Mouse (Mus musculus) thymus, postnatal 4 days (tissue): ENCODE data around the gene Flrt2.

ENCODE experiments used
- DNase-seq: peaks from one replicate; pipeline ENCODE4 v3.0.0; 2021

Flrt2 gene

DNA sequence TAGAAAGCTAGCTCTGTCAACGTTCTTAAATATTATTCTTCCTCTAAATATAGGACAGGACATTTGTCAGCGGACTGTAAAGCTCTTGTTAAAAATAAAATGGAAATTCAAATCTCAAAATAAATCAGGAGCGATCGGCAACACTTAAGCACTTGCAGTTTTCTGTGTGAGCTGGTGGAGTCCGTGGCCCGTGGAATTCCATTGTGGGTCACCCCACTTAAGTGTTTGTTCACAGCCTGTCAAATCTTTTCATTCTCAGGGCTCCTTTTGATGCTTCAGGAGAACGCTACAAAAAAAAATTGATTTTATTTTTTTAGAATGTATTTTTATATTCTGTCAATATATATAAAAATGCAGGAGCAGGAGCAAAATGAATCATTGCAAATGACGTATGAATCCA, 45.5 kb downstream of the Flrt2 start:
- DNase-seq: no peak

DNA sequence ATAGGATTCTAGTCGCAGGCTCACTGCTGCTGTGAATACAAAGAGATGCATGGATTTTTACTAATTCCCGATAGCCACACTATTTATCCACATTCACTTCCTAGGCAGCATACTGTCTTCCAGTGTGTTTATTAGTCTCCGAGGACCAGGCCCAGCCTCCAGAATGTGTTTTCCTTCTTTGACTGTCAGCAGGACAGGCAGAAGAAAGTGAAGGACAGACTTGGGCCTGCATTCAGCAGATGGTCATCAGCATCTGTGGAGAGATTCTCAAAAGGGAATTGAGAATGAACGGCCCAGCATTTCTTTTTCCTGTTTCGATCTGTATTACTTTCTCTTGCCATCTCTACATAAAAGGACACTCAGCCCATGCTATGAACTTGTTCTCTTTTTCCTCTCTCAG, 46.0 kb downstream of the Flrt2 start:
- no peak for DNase-seq

DNA sequence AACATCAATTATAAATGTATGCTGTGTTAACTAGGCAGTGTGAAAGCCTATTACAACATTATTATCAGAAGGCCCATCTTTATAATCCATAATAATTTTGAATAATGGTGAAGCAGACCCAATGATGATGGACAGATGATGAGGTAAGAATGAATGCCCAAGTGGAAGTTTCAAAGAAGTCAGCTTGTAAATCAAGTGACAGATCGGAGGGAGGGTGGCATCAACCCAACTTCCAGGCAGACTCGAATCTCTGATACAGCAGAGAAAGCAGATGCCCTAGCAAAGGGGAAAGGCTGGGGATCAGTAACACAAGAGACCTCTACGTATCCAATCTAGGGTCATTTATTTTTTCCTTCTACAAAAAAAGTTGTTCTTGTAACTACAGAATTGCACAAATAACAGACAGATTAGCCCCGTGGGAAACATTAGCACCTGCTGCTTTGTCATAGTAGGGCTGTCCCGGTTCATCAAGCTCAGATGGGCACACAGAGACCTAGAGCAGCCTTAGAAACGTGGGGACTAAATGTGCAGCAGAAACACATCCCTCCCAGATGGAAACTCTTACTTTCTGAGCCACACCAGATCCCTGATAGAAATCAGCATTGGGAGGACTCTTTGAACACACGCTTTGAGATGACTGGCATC, 46.6 kb downstream of the Flrt2 start:
- no peak for DNase-seq

DNA sequence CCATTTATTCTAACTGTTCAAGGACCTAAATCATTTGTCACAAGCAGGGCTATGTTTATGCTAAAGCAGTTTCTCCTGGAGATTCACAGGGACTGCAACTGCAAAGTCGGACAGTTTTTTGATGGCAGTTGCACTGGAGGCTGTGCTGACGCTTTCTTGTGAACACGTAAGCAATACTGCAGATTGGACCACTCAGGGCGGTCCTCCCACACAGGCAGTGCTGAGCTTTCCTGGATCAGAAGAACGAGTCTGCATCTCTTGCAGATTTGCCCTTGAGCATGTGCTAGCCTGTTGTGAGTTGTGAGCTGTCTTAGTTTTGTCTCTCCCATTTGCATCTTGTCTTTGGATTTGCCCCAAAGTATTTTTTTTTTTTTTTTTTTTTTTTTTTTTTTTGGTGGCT, 47.7 kb downstream of the Flrt2 start:
- no peak for DNase-seq

DNA sequence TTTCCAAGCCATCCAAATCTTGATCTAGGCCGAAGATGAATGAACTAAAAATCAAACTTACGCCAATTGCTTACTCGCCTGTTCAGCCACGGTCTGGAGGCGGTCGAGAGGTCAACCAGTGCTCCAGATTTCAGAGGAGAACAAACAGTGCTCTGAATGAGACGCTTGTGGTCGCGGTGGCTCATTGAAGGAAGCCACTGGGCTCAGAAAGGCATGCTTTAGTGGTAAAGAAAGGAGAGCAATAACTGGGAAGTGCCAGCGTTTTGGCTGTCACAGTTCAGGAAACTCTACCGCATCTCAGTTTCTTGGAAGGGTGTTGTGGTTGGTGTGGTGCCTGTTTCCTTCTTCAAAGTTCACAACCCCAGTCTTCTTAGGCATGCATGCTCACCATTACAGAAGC, 49.3 kb downstream of the Flrt2 start:
- DNase-seq: no peak

DNA sequence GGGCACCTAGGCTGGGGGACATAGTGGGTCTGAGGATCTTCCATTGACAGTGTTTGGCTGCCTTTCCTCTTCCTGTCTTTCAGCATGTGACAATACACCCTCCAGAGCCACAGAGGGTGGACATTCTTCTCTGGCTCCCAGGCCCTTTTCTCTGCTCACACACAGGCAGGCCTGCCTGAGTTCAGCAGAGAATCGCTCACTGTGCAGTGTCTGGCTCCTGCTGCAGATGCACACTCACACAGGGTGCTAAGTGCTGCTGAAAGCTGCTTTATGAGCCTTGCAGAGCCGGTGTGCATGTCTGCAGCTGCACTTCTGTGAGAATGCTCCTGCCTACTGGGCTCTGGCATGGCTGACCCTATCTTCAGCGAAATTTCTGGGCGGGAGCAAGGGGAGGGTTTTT, 52.3 kb downstream of the Flrt2 start:
- DNase-seq: no peak

DNA sequence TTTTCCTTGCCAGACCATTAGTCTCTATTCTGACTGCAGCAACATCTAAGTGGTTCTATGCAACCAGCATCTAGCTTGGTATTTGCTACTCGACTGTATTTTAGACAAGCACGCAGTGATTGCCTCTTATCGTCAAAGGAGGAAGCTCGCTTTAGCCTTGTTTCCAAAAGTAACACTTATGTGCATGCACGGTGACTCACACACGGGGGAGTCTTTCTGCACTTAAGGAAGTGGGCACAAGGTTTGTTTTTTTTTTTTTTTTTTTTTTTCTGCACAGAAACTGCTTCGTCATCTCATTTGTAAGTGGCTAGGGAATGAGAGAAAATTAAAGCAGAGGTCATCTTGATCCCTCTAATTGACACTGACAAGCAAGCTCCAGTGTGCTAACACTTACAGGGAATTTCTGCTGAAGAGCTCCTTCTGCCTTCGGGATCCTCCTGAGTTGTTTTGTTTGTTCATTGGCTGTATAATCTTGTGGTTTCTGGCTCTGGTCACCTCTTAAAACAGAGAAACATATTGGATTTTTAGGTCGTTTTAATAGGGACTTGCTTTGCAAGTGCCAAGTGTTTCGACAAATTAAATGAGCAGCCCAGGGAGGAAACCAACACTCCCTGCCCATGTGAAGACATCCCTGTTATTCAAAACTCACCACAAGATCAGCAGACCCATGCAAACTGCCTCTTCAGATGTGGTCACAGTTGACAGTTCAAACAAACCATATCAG, 55.0 kb downstream of the Flrt2 start:
- no peak for DNase-seq

DNA sequence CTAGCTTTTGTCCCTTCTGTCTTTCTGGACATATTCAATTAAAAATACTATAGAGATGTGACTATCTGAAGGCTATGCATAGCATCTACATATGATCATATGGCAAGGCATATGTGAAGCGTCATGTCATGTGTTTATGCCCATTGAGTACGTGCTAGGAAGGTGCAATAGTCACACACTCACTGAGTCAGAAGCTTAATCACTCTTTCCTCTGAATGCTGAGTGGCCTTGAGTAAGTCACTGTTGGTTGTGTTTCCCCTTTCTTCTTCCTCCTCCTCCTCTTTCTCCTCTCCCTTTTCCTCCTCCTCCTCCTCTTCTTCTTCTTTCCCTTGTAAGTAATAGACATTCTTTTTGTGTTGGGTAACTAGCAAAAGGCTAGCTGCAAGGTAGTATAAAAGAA, 56.7 kb downstream of the Flrt2 start:
- DNase-seq: no peak

DNA sequence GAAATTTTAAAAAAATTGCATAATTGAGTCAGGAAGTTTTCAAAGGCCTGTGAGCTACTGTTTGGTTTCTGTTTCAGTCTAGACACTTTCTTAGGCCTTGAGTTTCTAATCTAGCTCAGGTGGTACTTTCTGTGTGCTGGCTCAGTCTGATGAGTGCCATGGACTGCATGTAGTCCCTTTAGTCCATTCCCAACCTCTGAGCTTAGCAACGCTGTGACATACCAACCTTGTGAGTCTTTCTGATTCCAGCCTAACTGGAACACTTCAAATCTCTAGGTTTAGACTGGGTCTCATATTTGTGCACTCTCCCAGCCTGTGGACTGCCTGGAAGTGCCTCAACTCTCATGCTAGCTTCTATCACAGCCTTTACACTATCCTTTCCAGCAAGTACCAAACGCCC, 57.2 kb downstream of the Flrt2 start:
- DNase-seq: no peak

DNA sequence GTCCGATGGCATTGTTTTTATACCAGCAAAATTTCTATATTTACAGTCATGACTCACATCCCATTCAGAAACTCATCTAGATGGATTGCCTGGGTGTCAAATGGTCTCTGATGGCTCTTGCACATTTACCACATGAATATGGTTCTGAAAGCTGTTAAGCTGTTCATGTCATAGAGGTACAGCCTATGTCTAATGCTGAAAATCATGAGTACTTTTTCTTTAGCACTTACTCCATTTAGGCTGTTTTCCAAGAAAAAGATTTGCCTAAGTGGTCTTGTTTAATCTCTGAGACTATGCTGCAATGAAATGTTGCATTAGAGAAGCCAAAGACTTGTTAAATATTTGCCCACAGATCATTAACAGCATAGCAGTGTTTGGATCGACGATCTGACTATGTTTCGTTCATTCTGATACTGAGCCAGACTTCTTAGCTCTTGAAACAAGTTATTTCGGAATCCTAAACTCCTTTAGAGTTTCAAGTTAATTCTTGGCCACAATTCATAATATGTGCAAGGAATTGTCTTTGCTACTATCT, 67.3 kb downstream of the Flrt2 start:
- DNase-seq: no peak

DNA sequence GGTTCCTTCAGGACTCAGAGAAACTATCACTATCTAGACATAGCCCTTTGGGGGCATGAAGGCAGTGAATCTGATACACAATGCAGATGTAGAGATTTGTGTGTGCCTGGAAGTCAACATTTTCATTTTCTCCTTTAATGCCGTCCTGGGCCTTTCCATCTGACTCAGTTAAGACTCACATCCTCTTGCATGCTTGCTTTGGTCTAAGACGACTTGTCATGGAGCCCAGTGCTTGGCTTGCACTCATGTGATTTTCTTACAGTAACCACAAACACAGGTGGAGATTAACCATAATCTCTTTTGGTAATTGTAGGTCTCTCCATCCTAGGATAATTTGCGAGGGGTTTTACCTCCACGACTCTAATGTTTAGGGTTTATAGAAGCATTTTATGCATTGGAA, 73.2 kb downstream of the Flrt2 start:
- DNase-seq: no peak

DNA sequence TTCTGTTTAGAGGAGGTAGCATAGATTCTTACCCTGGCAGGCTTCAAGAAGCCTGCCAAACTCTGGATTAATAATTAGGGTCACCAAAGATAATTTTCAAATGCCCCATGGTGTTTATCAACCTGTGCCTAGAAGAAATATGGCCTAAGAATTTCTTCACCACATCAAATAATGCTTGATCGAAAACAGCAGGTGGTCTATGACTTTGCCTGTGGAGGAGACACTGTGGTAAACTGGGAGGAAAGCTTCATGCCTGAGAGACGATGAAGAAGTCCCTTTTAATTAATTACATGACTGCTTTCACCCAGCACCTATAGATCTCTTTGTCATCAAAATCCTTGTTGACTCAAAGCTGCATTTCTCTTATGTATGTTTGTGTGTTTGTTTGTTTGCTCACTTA, 77.0 kb downstream of the Flrt2 start:
- no peak for DNase-seq

DNA sequence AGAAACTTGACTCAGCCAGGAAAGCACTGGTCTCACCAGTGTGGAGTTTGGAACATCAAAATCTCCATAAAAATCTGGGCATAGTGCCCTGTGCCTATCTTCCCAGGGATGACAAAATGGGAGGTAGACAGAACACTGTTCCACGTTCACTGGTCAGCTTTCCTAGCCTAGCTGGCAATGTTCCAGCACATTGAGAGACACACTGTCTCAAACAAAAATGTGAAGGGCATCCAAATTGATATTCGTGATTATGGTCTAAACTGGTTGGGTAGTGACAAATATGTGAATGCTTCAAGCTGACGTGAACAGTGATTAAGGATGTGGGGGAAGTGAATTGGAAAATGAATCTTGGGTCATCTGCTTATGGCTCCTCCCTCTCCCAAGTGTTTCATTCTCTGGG, 78.2 kb downstream of the Flrt2 start:
- no peak for DNase-seq

DNA sequence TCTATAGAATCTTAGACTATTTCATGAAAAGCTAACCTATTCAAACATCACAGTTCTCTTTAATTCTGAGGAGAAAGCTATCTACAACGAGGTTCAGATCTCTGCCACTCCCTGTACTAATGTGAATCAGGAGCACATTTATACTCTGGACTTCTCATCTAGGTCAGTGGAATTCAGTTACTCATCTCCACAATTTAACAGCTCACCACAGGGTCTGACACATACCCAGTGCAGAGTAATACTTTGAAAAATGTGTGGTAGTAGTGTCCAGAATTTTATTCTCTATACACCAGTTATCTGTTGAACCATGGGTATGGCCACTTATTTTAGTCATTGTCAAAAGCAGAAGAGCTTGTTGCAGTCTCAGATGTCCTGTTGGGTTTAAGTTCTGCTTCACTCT, 98.1 kb downstream of the Flrt2 start:
- DNase-seq: no peak

DNA sequence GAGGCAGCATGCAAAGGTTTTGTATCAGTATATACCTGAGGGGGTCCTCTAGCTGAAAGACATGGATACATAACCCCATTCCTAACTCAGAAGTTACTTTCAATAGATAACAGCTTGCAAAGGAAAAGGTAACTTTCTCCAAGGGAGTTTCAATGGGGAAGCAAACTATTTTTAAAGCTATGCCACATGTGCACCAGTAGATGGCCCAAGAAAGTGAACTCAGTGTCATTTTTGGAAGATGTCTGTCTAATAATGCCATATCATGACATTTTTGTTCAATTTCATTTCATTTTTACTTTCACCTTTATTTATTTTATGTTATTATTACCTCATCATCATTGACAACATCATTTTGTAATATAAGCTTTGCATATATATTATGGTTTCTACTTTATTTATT, 124.6 kb downstream of the Flrt2 start:
- DNase-seq: no peak
